Mouse (Mus musculus) cortical plate, adult 2 months (tissue): ENCODE results near the gene Drg1.
"Not testable (repeated sequence)": the region's sequence is repeated elsewhere in the genome, so short reads cannot be mapped to it uniquely, and the experiment has no call there.

ENCODE experiments used
- CTCF ChIP-seq: fragments of 200-500 bp; IDR thresholded peaks from 2 replicates; pipeline ENCODE4 v1.5.1; 2011; ENCODE audit warnings: mild to moderate bottlenecking, control low read depth, low read length; ENCODE audit not compliant: insufficient read depth; ENCODE audit errors: extremely low read depth
- POLR2A ChIP-seq: fragments of 200-500 bp; IDR thresholded peaks from 2 replicates; pipeline ENCODE4 v1.6.1; 2011; ENCODE audit warnings: mild to moderate bottlenecking, low read length, control low read depth; ENCODE audit not compliant: insufficient read depth; ENCODE audit errors: extremely low read depth

DNA sequence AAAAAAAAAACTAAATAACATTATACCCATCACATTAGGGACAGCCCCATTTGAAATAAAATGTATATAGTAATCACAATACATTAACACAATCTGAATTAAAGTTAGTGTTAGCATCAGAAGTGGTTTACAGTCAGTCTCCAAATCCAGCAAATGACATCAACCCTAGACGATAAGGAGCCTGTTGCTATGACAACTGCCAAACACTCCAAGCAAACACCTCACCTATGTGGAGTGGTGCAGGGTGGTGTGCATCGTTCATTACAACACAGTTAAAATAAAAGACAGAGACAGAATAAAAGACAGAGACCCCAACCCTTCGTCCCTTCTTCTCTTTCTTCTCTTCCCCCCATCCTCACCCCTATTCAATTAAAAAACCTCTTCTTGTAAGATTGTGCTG lies 102.6 kb downstream of the Drg1 start:
- not testable (repeated sequence) for TF ChIP-seq CTCF, POLR2A
